Mouse (Mus musculus) urinary bladder, postnatal 14 days (tissue): ENCODE measurements around the gene Rpl7a.

Source experiments
- DNase-seq: peaks from one replicate; pipeline ENCODE4 v3.0.0; 2021; ENCODE audit warnings: low spot score

Rpl7a gene

DNA sequence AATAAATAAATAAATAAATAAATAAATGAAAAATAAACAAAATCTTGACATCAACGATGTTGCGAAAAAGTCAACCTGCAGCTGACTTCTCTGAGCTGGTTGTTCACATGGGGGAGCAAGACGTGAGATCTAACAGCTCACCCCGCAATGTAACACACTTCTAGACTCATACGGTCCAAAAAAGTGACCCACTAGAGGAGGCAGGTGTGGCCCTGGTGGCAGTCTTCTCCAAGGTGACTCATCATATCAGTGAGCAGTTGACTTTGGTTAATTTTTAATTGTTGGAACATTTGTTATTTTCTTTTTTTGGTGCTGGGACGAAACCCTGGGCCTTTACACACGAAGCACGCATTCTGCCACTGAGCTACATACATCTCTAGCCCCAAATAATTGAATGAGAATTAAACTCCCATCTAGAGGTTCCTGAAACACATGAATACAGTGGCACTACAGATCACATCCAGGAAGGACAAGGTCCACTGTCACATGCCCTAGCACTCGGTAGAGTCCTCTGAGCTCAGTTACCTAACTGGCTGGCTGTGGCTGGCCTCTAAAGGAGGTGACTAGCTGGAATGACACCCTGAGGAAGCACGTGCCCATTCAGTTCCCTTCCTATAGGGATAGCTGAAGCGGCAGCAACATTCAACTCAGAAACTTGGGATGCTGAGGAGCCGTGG, 46.4 kb downstream of the Rpl7a start:
- DNase-seq: no peak

DNA sequence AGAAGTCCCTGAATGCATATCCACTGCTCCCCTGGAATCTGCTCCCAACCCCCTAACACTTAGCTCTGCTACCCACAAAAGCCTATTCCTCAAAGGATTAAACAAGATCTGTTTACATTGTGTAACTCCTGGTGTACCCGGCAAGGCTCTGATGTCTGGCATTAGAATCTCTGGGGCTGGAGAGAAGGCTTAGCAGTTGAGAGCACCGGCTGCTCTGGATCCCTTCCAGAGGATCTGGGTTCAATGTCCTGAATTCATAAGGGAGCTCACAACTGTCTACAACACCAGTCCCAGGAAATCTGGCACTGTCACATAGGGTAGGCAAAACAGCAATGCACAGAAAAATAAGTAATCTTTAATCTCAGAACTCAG, 46.9 kb downstream of the Rpl7a start:
- no peak for DNase-seq

GRCm38 (mm10) chr2:26960756-26961155, 50.2 kb downstream of the Rpl7a start:
- no peak for DNase-seq
